Mouse (Mus musculus) small intestine, adult 2 months (tissue): ENCODE measurements around the gene Cwc15. TPM values are rescaled to one million over a fixed set of nuclear protein-coding genes. Genes with fewer than 3 reads are reported as not detected.

Source experiments
- H3K27ac ChIP-seq: fragments of 200-500 bp; 2 replicates; pipeline ENCODE4 v1.5.1; 2012; ENCODE audit warnings: low read depth, low read length, control low read depth, inconsistent platforms; ENCODE audit not compliant: insufficient read depth
- H3K27me3 ChIP-seq: fragments of 200-500 bp; 2 replicates; pipeline ENCODE4 v1.6.1; 2012; ENCODE audit warnings: mild to moderate bottlenecking, moderate library complexity, low read length, inconsistent platforms; ENCODE audit not compliant: control insufficient read depth, insufficient read depth
- H3K36me3 ChIP-seq: fragments of 200-500 bp; 2 replicates; pipeline ENCODE4 v1.6.1; 2012; ENCODE audit warnings: mild to moderate bottlenecking, low read length, control low read depth, inconsistent platforms; ENCODE audit not compliant: control insufficient read depth, insufficient read depth
- H3K4me1 ChIP-seq: fragments of 200-500 bp; 2 replicates; pipeline ENCODE4 v1.6.1; 2012; ENCODE audit warnings: low read length, inconsistent platforms, mixed read lengths; ENCODE audit not compliant: control insufficient read depth, insufficient read depth, insufficient read length
- H3K4me3 ChIP-seq: fragments of 200-500 bp; 2 replicates; pipeline ENCODE4 v1.5.1; 2012; ENCODE audit warnings: low read depth, mild to moderate bottlenecking, control low read depth, inconsistent platforms, low read length, moderate library complexity
- CTCF ChIP-seq: fragments of 200-500 bp; IDR thresholded peaks from 2 replicates; pipeline ENCODE4 v1.5.1; 2012; ENCODE audit warnings: low read depth, mild to moderate bottlenecking, control low read depth, inconsistent platforms, low read length, moderate library complexity, mixed read lengths; ENCODE audit not compliant: insufficient replicate concordance, insufficient read length; ENCODE audit errors: extremely low read depth
- POLR2A ChIP-seq: fragments of 200-500 bp; IDR thresholded peaks from 2 replicates; pipeline ENCODE4 v1.6.1; 2012; ENCODE audit warnings: low read depth, mild to moderate bottlenecking, control low read depth, inconsistent platforms, low read length, moderate library complexity
- WGBS: fragments of 180-500 bp; shearing (Covaris S2); methylation state at CpG from one replicate; pipeline ENCODE4 v1.1.7; 2018; 5-methylcytosine and 5-hydroxymethylcytosine counted together
- polyA plus RNA-seq: library from polyadenylated mRNA; depleted of rRNA; stranded (reverse); fragments of >200 nt; gene quantifications from 2 replicates; pipeline ENCODE4 v1.2.3, GENCODE M21; 2012

Gene Cwc15
- polyA plus RNA-seq, 1 experiment = 4.3 TPM

GRCm38 (mm10) chr9:14532283-14532682 lies 31.9 kb downstream of the Cwc15 start:
- Histone ChIP-seq H3K36me3 (no peaks in the 10 kb centered on the region), H3K4me1 (0 out of 2 replicates have a peak, but pooled peaks cover 2% of the 10 kb centered on the region), H3K27me3 (no peaks in the 10 kb centered on the region), H3K4me3 (no peak overlapping the region), H3K27ac (no peak overlapping the region)
- WGBS = 61% methylated on average over 3 of the region's 3 CpGs
- TF ChIP-seq POLR2A = no peak
- TF ChIP-seq CTCF = no peak

GRCm38 (mm10) chr9:14533659-14534058 lies 33.2 kb downstream of the Cwc15 start:
- H3K4me1 ChIP-seq = 0 out of 2 replicates have a peak, but pooled peaks cover 2% of the 10 kb centered on the region
- H3K27me3 ChIP-seq = no peaks in the 10 kb centered on the region
- WGBS = 86% methylated on average over 2 of the region's 2 CpGs
- H3K4me3 ChIP-seq = no peak overlapping the region
- H3K27ac ChIP-seq = no peak overlapping the region
- no peaks in the 10 kb centered on the region for H3K36me3 ChIP-seq
- TF ChIP-seq CTCF = no peak
- TF ChIP-seq POLR2A = no peak

GRCm38 (mm10) chr9:14534833-14535456 lies 34.5 kb downstream of the Cwc15 start:
- TF ChIP-seq POLR2A (no peak), CTCF (no peak)
- WGBS = 76% methylated on average over 9 of the region's 9 CpGs
- Histone ChIP-seq H3K27me3 (no peaks in the 10 kb centered on the region), H3K27ac (no peak overlapping the region), H3K4me1 (0 out of 2 replicates have a peak, but pooled peaks cover 1% of the 10 kb centered on the region), H3K36me3 (no peaks in the 10 kb centered on the region), H3K4me3 (no peak overlapping the region)

- Histone ChIP-seq H3K36me3 (no peaks in the 10 kb centered on the region), H3K27me3 (no peaks in the 10 kb centered on the region), H3K27ac (no peak overlapping the region), H3K4me3 (no peak overlapping the region), H3K4me1 (no peaks in the 10 kb centered on the region)
- TF ChIP-seq POLR2A (no peak), CTCF (no peak)
- 59% methylated on average over 9 of the region's 9 CpGs for WGBS
Measured at GRCm38 (mm10) chr9:14544034-14544757, 43.8 kb downstream of the Cwc15 start.

- TF ChIP-seq CTCF = no peak
- TF ChIP-seq POLR2A = no peak
- no peak overlapping the region for H3K4me3 ChIP-seq
- H3K4me1 ChIP-seq = no peaks in the 10 kb centered on the region
- WGBS = 74% methylated on average over 12 of the region's 12 CpGs
- H3K27me3 ChIP-seq = no peaks in the 10 kb centered on the region
- no peaks in the 10 kb centered on the region for H3K36me3 ChIP-seq
- no peak overlapping the region for H3K27ac ChIP-seq
Measured at GRCm38 (mm10) chr9:14547584-14548365, 47.4 kb downstream of the Cwc15 start.

- no peak overlapping the region for H3K4me3 ChIP-seq
- H3K27me3 ChIP-seq = no peaks in the 10 kb centered on the region
- TF ChIP-seq CTCF (no peak), POLR2A (no peak)
- no peak overlapping the region for H3K27ac ChIP-seq
- no peaks in the 10 kb centered on the region for H3K36me3 ChIP-seq
- no peaks in the 10 kb centered on the region for H3K4me1 ChIP-seq
- WGBS = 76% methylated on average over 11 of the region's 11 CpGs
Measured at GRCm38 (mm10) chr9:14548366-14548761, 47.9 kb downstream of the Cwc15 start.

GRCm38 (mm10) chr9:14558332-14558731 lies 57.9 kb downstream of the Cwc15 start:
- 94% methylated on average over 10 of the region's 10 CpGs for WGBS
- Histone ChIP-seq H3K27me3 (no peaks in the 10 kb centered on the region), H3K4me3 (no peak overlapping the region), H3K36me3 (no peaks in the 10 kb centered on the region), H3K4me1 (no peaks in the 10 kb centered on the region), H3K27ac (no peak overlapping the region)
- TF ChIP-seq CTCF (no peak), POLR2A (no peak)
